Mouse (Mus musculus): ENCODE results near the gene Ttc23.

Ttc23 gene

DNA sequence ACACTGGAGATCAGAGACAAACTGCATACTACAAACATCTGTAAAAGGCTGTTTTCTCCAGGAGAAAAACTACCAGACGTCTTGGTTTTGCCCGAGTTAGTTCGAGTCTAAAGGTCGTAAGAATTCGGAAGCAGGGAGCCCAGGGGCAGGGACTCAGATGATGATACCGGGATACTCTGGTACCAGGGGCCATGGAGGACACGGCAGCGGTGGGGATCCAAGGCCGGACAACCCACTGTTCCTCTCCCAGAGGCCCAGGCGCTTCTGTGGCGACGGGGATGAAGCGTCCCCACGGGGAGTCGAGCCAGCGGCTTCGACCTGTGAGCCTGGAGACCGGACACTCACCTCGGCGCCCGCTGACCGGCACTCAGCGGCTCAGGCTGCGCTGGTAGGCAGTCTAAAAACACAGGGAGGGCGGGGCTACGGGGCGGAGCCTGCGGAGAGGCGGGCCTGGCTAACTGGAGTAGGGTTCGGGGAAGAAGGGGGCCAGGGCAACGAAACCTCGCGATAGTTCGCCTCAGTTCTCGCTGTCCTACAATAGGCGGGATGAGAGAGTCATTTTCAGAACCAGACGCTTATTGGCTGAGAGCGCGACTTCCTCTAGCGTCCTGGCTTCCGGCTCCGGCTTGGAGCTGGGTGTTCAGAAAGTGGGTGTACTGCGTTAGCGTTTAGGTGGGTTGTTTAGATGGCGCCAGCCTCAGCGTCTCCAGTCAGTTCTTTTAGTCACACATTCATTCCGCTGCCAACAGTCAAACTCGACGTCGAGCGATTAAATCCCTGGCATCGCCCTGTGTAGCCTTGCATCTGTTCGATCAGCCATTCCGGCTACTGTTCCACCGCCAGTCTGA lies 2.2 kb upstream of the Ttc23 start, which contains the start of gene Lrrc28:
Gene Lrrc28 (minus strand): TSS at position 436 of the 848 bp plus-strand sequence.
- peak; percentile 96 to 98 for DNase-seq (ENCODE audit: low spot score in 2 of 2)

DNA sequence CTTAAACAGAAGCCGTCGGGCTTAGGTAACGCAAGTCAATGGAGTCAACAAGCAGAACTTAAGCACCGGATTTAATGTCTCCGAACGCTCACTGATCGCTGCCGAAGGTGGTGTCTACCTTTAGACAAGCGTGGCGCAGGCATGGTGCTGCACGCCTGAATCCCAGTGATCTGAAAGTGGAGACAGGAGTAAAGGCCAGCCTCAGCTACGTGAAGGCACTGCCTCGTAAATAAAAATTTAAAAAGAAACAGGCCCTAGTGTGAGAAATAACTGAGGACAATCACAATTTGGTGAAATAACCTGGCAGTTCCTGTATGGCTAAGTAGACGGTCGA lies 1.6 kb upstream of the Ttc23 start:
- DNase-seq (ENCODE audit: low spot score in 2 of 2), result no peak

DNA sequence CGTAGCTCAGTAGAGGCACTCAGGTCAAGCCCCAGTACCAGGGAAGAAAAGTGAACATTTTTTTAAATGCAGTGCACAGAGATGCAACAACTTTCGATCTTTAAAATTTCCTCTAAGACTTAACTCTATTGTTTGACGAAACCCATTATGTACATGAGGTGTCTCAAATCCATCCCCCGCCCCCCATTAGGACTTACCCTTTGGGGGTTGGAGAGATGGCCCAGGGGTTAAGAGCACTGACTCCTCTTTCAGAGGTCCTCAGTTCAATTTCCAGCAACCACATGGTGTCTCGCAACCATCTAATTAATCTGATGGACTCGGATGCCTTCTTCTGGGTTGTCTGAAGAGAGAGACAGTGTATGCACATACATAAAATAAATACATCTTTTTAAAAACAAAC lies 1.1 kb upstream of the Ttc23 start:
- no peak for DNase-seq (ENCODE audit: low spot score in 2 of 2)

DNA sequence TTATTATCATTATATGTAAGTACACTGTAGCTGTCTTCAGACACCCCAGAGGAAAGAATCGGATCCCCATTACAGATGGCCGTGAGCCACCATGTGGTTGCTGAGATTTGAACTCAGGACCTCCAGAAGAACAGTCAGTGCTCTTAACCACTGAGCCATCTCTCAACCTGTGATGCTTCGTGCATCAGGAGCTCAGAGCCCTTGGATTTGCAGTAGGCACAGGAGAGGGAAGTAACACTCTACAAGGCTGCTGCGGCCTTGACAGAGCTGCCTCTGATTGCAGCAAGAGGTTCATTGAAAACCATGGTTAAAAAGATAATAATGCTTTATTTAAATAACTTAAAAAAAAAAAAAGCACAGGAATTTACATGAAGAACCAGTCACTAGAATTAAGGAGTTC lies 1.2 kb downstream of the Ttc23 start:
- DNase-seq (ENCODE audit: low spot score in 2 of 2), result no peak

DNA sequence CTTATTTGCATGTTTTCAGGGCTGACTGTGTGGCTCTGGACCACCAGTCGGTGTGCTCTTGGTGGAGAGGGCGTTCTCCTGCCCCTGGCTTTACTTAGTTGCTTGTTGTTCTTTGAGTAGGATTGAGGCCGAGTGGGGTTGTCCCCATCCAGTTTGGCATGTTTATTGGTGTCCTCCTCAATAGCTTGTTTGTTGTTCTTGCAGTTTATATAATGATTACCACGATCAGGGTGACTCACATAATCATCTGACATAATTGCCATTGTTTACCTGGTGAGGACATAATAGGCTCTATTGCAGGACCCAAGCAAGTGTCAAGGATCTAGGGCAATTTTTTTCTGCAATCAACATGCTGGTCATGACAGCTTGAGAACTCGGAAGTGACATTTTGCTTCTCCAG lies 5.0 kb downstream of the Ttc23 start:
- DNase-seq (ENCODE audit: low spot score in 2 of 2), result no peak

DNA sequence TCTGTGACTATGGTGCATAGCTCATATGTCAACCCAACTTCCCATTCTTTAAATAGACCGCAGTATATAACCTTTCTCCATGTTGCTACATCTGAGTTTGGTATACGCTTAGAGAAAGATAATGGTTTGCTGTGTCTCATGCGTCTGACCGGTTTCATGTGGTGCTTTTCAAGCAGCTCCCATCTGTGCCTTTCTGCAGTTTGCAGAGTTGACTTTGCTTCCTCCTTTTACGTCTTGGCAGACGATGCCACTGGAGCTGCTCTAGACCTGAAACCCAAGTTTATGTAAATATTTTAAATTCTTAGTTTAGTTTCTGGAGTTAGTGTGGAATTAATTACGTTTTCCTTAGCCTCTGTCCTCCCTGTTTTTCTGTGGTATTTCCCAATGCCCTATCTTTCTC lies 7.5 kb downstream of the Ttc23 start:
- no peak for DNase-seq (ENCODE audit: low spot score in 2 of 2)

DNA sequence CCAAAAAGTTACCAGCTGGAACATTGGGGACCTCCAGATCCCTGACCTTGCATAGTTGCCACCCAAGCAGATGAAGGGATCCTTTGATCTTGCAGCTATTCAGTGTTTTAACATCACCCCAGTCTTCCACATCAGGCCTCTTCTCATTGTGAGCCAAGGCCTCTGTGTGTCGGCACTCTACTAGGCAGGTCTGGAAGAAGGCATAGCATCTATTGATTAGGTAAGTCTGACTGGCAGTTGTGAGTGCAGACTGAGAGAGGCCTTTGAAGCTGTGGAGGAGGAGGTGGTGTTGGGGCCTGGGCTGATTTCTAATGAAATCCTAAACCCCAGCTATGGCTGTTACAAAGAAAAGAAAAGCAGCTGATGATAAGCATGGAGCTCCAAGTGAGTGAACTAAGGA lies 8.0 kb downstream of the Ttc23 start:
- DNase-seq (ENCODE audit: low spot score in 2 of 2), result no peak

DNA sequence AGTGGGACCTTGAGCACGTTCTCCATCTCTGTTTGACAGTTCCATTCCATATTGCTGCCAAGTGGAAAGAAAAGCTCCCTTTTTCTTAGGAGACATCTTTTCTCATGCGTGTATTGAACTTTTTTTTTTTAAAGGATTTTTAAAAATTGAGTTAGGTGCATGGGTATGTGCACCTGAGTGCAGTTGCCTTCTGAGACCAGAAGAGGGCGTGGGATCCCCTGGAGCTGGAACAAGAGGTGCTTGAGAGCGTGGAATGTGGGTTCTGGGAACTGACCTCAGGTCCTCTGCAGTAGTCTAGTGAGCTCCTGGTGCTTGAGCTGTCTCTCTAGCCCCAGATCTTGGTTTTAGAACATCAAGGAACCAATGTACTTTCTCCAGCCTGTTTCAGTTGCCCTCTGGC lies 10.9 kb downstream of the Ttc23 start:
- DNase-seq (ENCODE audit: low spot score in 2 of 2), result no peak

DNA sequence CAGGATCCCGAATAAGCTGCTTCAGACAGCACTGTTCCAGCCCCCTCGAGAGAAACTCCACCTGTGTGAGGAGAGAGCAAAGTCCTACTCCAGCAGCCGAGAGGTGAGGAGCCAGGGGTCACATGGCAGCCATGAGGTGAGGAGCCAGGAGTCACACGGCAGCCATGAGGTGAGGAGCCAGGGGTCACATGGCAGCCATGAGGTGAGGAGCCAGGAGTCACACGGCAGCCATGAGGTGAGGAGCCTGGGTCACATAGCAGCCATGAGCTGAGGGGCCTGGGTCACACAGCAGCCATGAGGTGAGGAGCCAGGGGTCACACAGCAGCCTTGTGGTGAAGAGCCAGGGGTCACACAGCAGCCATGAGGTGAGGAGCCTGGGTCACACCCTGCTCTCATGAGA lies 15.2 kb downstream of the Ttc23 start:
- DNase-seq (ENCODE audit: low spot score in 2 of 2), result no peak

DNA sequence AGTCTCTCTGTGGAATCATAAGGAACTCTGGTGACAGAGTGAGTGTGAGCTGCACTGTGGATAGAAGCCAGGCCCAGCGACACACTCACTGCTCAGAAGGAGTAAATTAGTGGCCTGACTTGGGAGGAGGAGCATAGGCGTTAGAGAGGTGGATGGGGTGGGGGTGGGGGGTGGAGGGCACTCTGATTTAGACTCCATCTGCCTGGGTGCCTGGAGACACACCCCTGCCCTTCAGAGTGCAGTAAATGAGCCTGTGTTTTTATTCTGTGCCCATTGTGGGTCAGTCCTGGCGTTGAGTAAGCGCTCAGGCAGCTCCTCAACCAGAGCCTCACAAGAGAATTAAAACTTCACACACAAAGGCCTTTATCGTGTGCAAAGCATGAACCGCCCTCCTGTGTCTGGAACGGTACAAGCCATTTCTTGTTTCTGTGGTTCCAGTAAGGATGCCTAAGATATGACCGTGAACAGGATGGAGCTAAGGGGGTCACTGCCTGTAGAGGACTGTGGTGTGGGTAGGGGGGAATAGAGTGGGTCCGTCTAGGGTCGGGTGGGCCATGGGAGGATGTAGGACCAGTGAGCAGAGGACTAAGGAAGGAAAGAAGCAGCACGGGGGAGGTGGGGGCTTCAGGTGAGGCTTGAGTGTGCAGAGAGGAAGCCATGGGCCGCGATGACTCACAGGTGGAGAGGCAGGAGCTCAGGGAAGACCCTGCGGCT lies 16.9 kb downstream of the Ttc23 start:
- DNase-seq (ENCODE audit: low spot score in 2 of 2), result no peak

DNA sequence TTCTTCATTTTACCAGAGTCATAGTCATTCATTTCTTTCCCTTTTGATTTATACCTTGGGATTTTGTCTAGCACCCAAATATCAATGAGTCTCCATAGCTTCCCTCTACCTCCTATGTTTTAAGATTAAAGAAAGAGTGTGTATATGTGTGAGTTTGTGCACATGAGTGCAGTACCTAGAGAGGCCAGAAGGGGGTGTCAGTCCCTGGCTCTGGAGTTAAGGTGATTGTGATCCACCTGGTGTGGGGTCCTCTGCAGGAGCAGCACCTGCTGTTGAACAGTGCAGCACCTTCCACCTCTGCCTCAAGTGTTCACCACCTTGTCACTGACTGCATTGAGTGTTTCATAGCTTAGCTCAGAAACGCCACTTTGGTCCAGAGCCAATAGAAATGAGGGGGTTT lies 23.8 kb downstream of the Ttc23 start:
- DNase-seq (ENCODE audit: low spot score in 2 of 2), result no peak

DNA sequence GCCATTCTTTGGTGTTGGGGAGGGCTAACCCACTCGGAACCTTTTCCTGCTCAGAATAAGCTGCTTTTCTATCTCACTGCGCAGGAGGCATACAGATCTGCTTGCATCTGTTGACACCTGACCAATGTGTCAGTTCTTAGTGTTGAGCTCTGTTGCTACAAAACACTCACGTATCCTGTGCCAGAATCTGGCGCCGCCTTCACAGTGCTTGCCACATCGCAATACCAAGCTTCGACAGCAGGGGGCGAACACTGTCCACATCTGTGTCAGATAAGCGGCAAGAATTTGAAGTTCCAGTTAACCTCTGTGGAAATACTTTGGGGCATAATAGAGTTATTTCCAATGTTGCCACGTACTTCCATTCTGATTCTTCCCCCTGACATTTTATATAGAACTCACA lies 25.4 kb downstream of the Ttc23 start:
- peak; percentile 96 to 97 for DNase-seq (ENCODE audit: low spot score in 2 of 2)

DNA sequence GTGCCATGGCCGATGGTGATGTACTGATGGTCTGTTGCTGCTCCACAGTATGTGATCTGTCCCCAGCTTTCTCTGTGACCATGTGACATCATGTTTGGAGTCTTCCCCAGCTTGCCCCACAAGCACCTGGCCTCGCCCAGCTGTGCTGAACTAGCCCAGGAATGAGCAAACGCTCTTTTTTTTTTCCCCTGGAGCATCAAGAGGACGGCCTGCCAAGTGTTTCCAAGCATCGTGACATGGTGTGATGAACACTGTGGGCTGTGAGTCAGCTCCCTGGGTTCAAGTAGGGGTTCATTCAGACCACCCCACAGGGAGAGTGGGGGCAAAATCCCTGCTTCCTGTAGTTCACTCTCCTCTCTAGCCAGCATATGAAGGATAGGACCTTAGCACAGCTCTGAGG lies 26.4 kb downstream of the Ttc23 start:
- no peak for DNase-seq (ENCODE audit: low spot score in 2 of 2)

DNA sequence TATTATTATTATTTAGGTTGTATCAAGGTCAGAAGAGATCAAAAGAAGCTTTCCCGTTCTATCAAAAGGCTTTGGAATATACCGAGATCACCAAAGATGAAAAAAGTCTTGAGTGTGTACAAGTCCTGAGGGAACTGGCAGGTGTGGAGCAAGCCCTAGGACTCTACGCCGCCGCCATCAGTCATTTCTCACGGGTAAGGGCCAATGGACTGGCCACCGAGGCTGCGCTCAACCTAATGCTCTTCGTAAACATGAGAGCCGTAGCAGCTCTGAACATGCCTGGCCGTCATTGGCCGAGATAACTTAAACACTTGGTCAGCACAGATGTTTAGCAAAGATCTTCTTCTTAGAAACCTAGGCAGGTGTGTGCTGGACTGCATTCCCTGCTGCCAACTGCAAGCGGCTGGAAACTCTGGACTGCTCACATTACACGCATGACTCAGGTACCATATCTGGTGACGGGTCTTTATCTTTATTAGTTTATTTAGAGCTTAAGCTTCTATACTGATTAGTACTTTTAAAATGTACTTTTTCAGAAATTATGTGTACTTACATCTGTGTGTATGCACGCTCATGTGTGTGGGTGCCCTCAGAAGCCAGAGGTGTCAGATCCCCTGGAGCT lies 31.8 kb downstream of the Ttc23 start:
- no peak for DNase-seq (ENCODE audit: low spot score in 2 of 2)

DNA sequence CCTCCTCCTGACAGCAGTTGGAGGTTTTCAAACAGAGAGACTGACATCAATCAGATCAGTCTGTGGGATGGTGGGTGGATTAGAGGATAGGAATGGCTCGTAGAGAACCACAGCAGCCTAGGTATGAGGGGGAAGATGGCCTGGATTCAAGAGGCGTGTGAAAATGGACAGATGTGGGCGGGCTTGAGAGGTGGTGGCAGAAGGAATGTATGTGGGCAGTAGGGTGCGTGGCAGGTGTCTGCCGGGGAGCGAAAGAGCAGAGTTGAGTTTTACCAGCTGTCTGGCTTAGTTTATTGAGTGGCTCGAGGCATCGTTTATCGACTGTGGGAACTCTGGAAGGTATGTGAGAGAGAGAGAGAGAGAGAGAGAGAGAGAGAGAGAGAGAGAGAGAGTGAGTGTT lies 33.9 kb downstream of the Ttc23 start:
- no peak for DNase-seq (ENCODE audit: low spot score in 2 of 2)

DNA sequence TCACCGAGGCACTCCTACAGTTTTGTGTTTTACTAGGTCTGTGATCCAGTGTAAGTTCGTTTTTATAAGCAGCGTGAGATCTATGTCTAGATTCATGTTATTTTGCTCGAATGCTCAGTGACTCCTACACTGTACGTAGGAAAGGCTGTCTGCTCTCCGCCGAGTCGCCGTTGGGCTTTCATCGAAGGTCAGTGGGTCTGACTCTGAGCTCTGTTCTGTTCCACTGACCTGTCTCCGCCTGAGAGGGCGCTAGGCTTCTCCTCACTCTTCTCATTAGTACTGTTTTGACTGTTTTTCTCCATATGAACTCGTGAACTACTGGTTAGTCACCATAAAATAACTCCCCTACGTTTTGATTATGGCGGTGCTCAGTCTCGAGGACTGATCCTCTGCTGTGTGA lies 35.8 kb downstream of the Ttc23 start:
- no peak for DNase-seq (ENCODE audit: low spot score in 2 of 2)

DNA sequence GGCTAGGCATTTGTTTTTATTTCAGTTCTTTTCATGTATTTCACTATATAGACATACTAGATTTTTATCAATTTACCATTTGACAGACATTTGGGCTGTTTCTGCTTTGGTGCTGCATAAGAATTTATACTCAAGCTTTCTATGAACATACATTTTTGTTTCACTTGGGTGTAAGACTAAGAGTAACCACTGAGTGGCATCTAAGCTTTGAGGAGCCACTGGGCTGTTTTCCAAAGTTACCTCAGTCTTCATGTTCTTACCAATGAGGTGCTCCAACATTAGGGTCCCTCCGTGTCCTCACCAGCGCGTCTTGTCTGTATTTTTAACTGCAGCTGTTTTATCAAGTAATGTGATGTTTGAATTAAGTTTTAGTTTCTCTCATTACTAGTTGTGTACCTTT lies 39.3 kb downstream of the Ttc23 start:
- no peak for DNase-seq (ENCODE audit: low spot score in 2 of 2)

DNA sequence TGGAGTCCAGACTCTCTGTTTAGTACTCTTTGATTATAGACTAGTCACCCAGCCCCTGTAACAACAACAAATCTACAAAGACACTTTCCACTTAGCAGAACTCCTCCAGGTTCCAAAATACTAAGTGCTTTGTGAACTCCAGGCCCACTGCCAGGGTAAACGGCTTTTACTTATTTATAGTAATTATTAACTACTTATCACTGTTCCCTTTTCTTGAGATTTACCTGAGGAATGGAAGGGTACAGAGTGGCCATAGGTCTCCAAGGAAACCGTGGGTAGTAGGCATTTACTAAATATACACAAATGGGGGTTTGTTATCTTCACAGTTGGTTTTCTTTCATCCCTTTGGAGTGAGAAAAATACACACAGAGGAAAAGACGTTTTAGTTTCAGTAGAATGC lies 41.1 kb downstream of the Ttc23 start:
- DNase-seq (ENCODE audit: low spot score in 2 of 2), result no peak

DNA sequence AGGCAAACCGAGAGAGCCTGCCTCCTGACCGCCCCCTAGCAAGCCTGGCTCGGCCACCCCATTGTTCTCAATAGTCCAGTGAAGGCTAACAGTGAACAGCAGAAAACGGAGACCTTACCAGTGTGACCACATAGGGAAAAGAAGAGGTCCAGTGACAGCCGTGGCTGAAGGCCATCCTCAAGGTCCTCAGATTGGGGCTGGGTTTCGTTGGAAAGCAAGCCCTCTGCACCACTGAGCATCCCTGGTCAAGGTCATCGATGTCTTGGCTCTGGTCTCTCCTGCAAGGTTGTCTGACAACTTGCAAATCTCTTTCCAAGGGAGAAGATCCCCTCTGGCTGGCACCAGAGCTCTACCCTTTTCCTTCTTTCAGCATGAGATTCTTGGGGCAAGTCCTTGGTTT lies 42.6 kb downstream of the Ttc23 start:
- DNase-seq (ENCODE audit: low spot score in 2 of 2), result no peak

DNA sequence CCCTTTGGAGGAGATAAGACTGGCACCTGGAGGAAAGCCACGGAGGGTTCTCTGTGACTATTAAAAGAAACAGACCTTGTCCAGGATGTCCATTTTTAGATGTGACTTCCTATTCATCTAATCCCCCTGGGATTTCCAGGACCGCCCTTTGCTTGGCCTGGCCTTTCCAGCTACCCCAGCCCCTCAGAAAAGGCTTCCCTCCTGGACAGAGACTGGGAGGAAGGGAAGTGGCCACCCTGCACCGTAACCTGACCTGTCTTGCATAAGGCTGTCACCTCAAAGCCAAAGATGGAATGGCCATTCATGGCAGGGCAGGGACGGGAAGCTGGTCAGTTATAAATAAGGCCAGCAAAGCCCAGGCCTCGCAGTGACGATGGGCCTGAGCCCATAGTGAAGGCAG lies 43.8 kb downstream of the Ttc23 start:
- no peak for DNase-seq (ENCODE audit: low spot score in 2 of 2)

DNA sequence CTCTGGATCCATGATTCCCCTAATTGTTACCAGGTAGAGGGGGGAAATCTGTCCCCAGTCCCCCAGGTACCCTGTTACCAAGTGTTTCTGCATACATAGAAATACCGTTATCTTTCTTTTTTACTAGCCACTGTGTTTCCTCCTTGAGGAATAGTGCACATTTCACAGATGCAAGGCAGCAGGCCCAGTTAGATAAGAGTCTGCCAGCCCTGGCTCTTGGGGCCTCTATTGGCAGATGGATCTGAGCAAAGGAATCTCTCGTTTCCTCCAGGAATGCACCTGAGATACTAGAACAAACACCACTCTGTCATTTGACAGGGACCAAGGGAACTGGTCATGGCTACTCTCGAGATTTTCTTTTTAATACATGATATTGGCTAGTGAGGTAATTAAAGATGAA lies 44.9 kb downstream of the Ttc23 start:
- DNase-seq (ENCODE audit: low spot score in 2 of 2), result no peak

DNA sequence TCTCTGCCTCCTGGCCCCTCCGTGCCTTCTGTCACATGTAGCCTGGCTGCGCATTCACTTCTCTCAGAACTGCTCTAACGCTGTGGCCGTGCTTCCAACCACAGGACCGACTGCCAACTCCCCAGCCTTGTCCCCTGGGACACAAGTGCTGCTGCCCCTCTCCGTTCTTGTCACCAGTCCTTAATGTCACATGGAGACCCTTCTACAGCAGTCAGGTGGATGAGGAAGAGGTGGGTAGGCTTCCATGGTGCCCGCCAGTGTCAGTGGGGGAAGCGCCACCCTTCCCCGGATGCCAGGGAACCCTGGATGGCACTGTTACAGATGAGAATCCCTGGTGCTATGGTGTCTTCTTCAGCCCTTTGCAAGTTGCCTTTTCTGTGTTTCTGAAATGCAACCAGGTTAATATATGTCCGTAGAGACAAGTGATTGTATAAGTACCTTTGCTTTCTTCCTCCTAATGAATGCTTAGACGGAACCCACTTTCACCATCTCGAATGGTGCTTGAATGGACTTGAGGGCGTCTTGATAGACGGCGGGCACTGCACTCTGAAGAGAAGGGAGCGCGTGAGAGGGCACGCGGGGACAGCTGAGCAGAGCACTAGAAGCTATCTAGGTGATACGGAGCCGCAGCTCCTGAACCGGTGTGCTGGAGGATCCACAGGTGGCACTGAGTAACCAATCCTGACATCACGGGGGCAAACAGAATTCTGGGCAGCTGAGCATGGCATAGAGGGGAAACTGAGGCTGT lies 45.8 kb downstream of the Ttc23 start:
- DNase-seq (ENCODE audit: low spot score in 2 of 2), result no peak

All from cerebellum, postnatal 4 days (tissue).